Mouse (Mus musculus): Measurements from ENCODE around the gene Rab37. TPM values are rescaled to one million over a fixed set of nuclear protein-coding genes. Genes with fewer than 3 reads are reported as not detected.

The Rab37 gene
- total and polyA plus RNA-seq, 2 experiments from 2014 or later: 0.67 to 0.93 TPM

DNA sequence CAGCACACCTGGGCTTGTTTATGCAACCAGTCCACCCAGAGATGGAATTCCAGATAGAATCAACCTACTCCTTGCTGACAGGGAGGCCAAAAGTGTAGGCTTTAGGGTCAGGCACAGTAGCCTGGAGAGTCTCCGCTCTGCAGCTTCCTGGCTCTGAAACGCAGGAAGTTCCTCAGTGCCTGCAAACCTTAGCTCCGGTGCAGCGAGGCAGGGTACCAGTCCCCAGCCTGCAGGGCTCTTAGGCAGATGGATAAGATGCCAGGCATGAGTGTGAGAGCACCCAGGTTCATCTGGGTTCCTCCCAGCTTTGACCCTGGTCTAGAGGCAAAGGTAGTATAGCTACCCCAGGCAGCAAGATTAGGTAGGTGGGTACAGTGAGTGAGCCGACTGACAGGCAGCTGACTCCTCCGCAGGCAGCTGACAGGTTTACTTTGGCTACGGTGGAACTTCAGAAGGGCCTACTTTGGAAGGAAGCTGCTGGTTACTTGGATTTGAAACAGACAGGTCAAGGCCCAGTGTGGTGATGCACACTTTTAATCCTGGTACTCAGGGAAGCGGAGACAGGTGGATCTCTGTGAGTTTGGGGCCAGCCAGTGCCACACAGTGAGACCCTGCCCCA lies 76.5 kb downstream of the Rab37 start:
- H3K4me3 ChIP-seq (ENCODE audit: low read depth, low read length): no peak overlapping the region
- WGBS: 85% methylated on average over 8 of the region's 8 CpGs
- H3K4me2 ChIP-seq (ENCODE audit: low read depth, low read length, poor library complexity, severe bottlenecking): no peak overlapping the region
- H3K9ac ChIP-seq (replicated peaks; ENCODE audit: low read length, poor library complexity, severe bottlenecking): no peak overlapping the region
- no peak overlapping the region for H3K27ac ChIP-seq (ENCODE audit: low read depth, low read length)
- DNase-seq (ENCODE audit: low spot score): no peak
- peaks cover 16% of the 10 kb centered on the region for H3K27me3 ChIP-seq (ENCODE audit: insufficient read depth, low read length)
- no peak for TF ChIP-seq CTCF (IDR thresholded peaks at IDR 0.05)
- H3K4me1 ChIP-seq (ENCODE audit: insufficient read depth, low read length): peaks cover 2% of the 10 kb centered on the region; the same call in 1 of the 2 replicates
- no peak for ATAC-seq (ENCODE audit: low FRiP score)
- no peaks in the 10 kb centered on the region for H3K9me3 ChIP-seq (ENCODE audit: low read length)
- no peaks in the 10 kb centered on the region for H3K36me3 ChIP-seq (ENCODE audit: insufficient read depth, low read length)

DNA sequence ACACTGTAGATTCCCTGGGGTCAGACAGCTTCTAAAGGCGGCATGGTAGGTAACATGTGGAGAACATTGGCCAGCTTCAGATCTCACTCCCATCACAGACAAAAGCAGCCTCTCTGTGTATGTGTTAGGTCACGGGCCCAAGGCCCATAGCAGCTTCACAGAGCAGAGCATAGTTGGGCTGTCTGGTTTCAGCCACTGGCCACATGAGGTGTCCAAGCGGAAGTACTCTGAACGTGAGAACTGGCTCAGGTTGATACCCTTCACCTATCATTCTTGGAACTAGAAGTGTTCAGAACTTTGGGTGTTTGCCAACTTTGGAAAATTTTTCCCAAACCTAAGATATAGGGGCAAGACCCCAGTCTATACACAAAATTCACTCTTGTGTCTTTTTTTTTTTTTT lies 78.2 kb downstream of the Rab37 start:
- Histone ChIP-seq H3K36me3 (ENCODE audit: insufficient read depth, low read length) (no peaks in the 10 kb centered on the region), H3K27me3 (ENCODE audit: insufficient read depth, low read length) (no peaks in the 10 kb centered on the region; the same call in 1 of the 2 replicates), H3K9ac (replicated peaks; ENCODE audit: low read length, poor library complexity, severe bottlenecking) (no peak overlapping the region), H3K9me3 (ENCODE audit: low read length) (no peaks in the 10 kb centered on the region), H3K4me2 (ENCODE audit: low read depth, low read length, poor library complexity, severe bottlenecking) (no peak overlapping the region), H3K4me1 (ENCODE audit: insufficient read depth, low read length) (no peaks in the 10 kb centered on the region), H3K27ac (ENCODE audit: low read depth, low read length) (no peak overlapping the region), H3K4me3 (ENCODE audit: low read depth, low read length) (no peak overlapping the region)
- no peak for TF ChIP-seq CTCF (IDR thresholded peaks at IDR 0.05)
- ATAC-seq (ENCODE audit: low FRiP score): no peak
- DNase-seq (ENCODE audit: low spot score): no peak
- WGBS: 87% methylated on average over 4 of the region's 4 CpGs

DNA sequence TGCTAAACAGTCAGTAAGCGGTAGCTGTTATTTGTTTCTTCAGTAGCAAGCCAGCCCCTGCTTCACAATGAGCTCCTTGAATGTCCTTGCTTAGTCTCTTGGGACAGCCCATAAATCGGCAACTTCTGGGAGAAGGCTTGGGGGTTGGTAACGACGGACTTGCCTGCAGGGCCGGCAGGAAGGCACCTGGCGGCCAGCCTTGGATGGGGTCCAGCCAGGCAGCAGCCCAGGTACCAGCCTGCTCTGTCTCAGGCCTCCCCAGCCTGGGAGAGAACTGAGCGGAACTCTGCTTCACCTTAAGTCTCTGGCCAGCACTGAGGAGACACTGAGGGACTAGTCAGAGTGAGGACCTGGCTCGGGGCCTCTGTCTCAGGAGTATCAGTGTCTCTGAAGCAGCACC lies 79.9 kb downstream of the Rab37 start:
- no peak overlapping the region for H3K27ac ChIP-seq (ENCODE audit: low read depth, low read length)
- 48% methylated on average over 8 of the region's 8 CpGs for WGBS
- H3K4me1 ChIP-seq (ENCODE audit: insufficient read depth, low read length): peaks cover 3% of the 10 kb centered on the region; the same call in 1 of the 2 replicates
- H3K27me3 ChIP-seq (ENCODE audit: insufficient read depth, low read length): peaks cover 3% of the 10 kb centered on the region; the same call in 1 of the 2 replicates
- ATAC-seq (ENCODE audit: low FRiP score) (no peak), DNase-seq (ENCODE audit: low spot score) (no peak)
- H3K9me3 ChIP-seq (ENCODE audit: low read length): no peaks in the 10 kb centered on the region
- no peak for TF ChIP-seq CTCF (IDR thresholded peaks at IDR 0.05)
- H3K36me3 ChIP-seq (ENCODE audit: insufficient read depth, low read length): no peaks in the 10 kb centered on the region
- no peak overlapping the region for H3K9ac ChIP-seq (replicated peaks; ENCODE audit: low read length, poor library complexity, severe bottlenecking)
- H3K4me2 ChIP-seq (ENCODE audit: low read depth, low read length, poor library complexity, severe bottlenecking): no peak overlapping the region
- no peak overlapping the region for H3K4me3 ChIP-seq (ENCODE audit: low read depth, low read length)

DNA sequence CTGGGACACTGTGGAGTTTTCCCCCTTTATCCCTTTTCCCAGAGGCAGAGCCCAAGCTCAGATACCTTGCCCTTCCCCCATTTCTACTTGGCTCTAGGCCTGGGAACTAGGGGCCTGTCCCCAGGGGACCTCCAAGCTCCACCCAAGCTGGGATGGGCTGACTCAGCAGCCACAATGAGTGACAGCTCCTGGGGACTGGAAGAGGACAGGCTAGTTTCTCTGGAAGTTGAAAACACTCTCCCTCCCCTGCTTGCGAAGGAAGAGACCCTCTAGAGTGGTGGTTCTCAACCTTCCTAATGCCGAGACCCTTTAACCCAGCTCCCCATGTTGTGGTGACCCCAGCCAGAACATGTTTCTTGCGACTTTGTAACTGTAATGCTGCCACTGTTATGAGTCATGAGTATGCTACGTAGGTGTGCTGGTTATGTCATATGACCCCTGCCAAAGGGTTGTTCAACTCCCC lies 81.6 kb downstream of the Rab37 start:
- H3K4me1 ChIP-seq (ENCODE audit: insufficient read depth, low read length): peaks cover 3% of the 10 kb centered on the region; the same call in 1 of the 2 replicates
- no peak for TF ChIP-seq CTCF (IDR thresholded peaks at IDR 0.05)
- H3K27me3 ChIP-seq (ENCODE audit: insufficient read depth, low read length): peaks cover 3% of the 10 kb centered on the region; the same call in 1 of the 2 replicates
- H3K36me3 ChIP-seq (ENCODE audit: insufficient read depth, low read length): no peaks in the 10 kb centered on the region
- peak; percentile 70 for DNase-seq (ENCODE audit: low spot score)
- H3K9ac ChIP-seq (replicated peaks; ENCODE audit: low read length, poor library complexity, severe bottlenecking): no peak overlapping the region
- no peak overlapping the region for H3K4me2 ChIP-seq (ENCODE audit: low read depth, low read length, poor library complexity, severe bottlenecking)
- H3K9me3 ChIP-seq (ENCODE audit: low read length): no peaks in the 10 kb centered on the region
- H3K27ac ChIP-seq (ENCODE audit: low read depth, low read length): no peak overlapping the region
- no peak overlapping the region for H3K4me3 ChIP-seq (ENCODE audit: low read depth, low read length)
- 28% methylated on average over 4 of the region's 4 CpGs for WGBS
- ATAC-seq (ENCODE audit: low FRiP score): no peak

DNA sequence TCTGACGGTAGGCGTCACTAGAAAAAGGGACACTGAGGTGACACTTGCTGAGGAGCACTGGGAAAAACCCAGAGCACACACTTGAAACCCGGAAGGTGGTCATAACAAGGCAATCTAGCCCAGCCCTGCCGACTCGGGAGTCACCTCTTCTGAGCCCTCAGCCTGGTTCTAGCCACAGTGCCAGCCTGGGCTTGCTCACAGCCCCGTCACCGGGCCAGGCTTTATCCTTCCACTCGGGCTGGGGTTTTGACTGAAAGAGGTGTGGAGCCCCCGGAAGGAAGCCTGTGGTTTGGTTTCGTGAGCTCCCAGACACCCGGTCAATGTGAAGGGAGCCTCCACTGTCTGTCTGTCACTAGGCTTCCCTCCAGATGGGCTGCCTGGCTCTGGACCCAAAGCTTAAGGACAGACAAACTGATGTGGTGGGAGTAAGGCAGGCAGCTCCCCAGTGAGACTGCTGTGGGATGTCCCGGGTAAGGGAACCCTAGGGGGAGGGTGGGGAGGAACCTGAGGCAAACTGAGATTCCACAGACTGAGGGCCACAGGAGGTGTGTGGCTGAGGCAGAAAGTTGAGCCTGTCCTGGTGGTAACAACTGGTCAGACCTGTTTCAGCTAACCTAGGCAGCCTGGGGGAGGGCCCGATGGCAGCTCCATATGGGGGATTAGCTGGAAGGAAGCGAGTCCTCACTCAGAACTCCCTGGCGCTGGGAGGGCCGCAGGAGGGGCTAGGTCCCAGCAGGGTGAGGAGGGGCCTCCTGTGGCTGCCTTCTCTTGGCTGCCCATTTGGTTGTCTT lies 82.5 kb downstream of the Rab37 start:
- H3K9me3 ChIP-seq (ENCODE audit: low read length): no peaks in the 10 kb centered on the region
- H3K27ac ChIP-seq (ENCODE audit: low read depth, low read length): no peak overlapping the region
- DNase-seq (ENCODE audit: low spot score) (no peak), ATAC-seq (ENCODE audit: low FRiP score) (no peak)
- peaks cover 3% of the 10 kb centered on the region; the same call in 1 of the 2 replicates for H3K27me3 ChIP-seq (ENCODE audit: insufficient read depth, low read length)
- no peak for TF ChIP-seq CTCF (IDR thresholded peaks at IDR 0.05)
- 23% methylated on average over 16 of the region's 16 CpGs for WGBS
- H3K4me1 ChIP-seq (ENCODE audit: insufficient read depth, low read length): peaks cover 3% of the 10 kb centered on the region; the same call in 1 of the 2 replicates
- H3K36me3 ChIP-seq (ENCODE audit: insufficient read depth, low read length): no peaks in the 10 kb centered on the region
- no peak overlapping the region for H3K9ac ChIP-seq (replicated peaks; ENCODE audit: low read length, poor library complexity, severe bottlenecking)
- H3K4me3 ChIP-seq (ENCODE audit: low read depth, low read length): no peak overlapping the region
- no peak overlapping the region for H3K4me2 ChIP-seq (ENCODE audit: low read depth, low read length, poor library complexity, severe bottlenecking)
